Mouse (Mus musculus) gastrocnemius, postnatal 4 days (tissue): Measurements from ENCODE around the gene Ghsr. TPM values are rescaled to one million over a fixed set of nuclear protein-coding genes. Genes with fewer than 3 reads are reported as not detected.

ENCODE experiments used
- DNase-seq, 2 experiments: peaks; one replicate each; pipeline ENCODE4 v3.0.0; 2021 to 2022; ENCODE audit warnings: low spot score in 2 of 2, mixed read lengths in 2 of 2
- total RNA-seq, 2 experiments: library from RNA; stranded (reverse); gene quantifications; 2 replicates each; pipeline ENCODE4 v1.2.3; 2021

Ghsr gene
- total RNA-seq, 2 experiments from 2014 or later = not detected

GRCm38 (mm10) chr3:27408564-27408963 is 37.4 kb downstream of the Ghsr start:
- no peak for DNase-seq

GRCm38 (mm10) chr3:27411286-27411685 is 40.1 kb downstream of the Ghsr start:
- no peak for DNase-seq

DNA sequence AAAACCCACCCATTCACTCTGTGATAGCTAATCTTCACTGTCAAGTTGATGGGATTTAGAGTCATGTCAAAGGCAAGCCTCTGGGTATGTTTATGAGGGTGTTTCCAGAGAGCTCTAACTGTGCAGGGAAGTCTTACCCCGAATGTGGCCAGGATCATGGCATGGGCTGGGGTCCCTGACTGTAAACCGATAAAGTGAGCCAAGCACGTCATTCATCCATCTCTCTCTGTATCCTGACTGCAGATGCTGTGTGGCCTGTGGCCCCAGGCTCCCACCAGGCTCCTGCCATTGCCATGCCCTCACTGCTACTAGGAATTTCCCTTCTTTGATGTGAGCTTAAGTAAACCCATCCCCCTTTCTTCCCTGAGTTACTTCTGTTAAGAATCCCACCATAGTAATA is 42.4 kb downstream of the Ghsr start:
- DNase-seq = no peak

- DNase-seq = no peak
Measured at GRCm38 (mm10) chr3:27416786-27417185, 45.6 kb downstream of the Ghsr start.

DNA sequence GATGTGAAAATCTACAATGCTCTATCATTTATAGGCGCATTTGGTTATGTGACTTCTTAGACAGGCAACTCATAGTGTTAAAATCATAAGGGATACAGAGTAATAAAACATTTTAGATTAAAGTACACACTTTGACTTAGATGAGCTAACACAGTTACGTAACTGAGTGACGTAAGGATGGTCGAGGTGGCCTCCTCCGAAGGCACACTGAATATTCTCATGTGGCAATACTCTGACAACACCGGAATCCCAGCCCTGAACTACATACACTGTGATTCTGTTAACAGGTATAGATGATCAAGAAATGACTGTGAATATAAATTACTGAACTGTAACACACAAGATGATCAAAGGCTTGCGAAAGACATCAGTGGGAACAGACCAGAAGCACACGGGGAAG is 47.5 kb downstream of the Ghsr start:
- no peak for DNase-seq

DNA sequence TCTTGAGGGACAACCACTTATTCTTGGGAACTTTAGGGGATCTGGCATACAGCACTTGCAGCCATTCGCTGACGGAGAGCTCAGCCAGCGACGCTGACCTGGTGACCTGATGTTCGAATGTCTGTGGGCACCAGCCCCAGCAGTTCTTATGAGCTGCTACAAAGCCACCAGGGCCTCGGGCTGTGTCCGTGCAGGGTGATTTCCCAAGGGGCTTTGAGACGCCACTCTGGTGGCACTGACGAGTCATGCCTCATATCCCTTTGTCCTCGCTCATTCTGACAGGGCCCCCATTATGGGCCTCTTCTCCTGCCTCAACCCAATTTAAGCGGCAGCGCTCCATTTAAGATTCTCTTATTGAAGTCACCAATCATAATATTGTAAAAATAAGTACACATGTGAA is 50.8 kb downstream of the Ghsr start:
- no peak for DNase-seq

DNA sequence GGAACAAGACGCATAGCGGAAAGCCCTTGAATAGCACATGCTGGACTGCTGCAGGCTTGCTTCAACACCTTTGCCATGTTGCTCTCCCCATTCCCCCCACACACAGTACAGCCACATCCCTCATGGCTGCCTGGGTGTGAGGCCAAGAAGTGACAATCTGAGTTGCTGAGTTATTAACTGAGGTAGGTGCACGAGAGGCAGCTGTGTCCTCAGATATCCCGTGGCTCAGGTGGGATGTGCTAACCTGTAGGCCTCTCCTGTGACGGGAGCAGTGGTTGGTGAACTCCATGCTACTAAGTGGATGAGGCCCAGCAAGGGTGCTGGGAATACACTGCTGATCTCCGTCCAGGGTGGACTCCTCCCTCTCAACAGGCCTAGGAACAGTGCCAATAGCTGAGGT is 51.4 kb downstream of the Ghsr start:
- no peak for DNase-seq

DNA sequence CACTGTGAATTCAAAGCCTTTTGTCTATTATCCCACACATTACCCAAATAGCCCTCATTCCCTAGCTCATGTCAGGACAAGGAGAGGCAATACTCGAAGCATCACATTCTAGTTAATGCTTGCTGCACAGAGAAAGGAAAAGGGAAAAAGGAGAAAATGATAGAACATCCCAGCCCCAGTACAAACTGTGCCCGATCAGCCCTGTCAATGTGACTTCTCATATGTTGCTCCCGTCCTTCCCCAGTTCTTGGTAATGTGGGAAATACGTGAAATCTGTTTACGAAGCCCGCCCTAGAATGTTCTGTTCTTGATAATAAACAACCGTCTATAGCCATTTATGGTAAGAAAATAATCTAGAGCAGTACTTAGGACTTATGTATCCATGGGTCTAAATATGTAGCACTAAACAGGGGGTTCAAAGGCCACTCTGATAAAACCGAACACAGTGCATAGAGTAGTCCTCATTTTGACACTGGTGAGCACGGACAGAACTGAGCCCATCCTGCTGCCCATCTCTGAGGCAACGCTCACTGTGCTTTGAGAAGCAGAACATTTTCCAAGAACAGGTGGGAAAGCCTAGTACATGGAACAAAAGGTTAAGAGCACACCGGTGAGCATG is 53.0 kb downstream of the Ghsr start:
- DNase-seq = no peak

DNA sequence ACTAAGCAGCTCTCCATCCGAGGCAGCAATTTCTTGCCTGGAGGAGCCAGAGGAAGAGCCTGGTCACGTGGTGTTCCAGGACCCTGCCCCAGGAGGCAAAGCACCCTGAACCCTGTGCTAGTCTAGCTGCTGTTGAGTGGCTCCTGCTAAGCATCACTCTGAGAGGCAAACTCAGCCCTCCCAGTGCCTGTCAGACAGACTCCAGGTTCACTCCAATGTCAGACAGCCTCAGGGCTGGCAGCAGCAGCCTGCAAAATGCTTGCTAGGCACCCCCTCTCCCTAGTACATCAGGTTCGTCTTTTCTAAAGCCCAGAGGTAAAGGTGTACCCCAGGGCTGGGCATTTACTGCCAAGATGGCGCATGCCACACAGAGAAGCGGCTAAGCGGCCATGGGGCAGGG is 56.3 kb downstream of the Ghsr start:
- no peak for DNase-seq

Other genes with a start within 250 kb of the Ghsr start
- gene Ect2, start 217.5 kb upstream of the Ghsr start, total RNA-seq = 10 to 100 TPM; 15.8 to 18.2 TPM
- gene Nceh1, start 188.4 kb upstream of the Ghsr start, total RNA-seq = 10 to 100 TPM; 10.1 to 11.0 TPM
- 1 to 10 TPM; 4.3 to 4.8 TPM for gene Tnfsf10, start 54.3 kb upstream of the Ghsr start, total RNA-seq